Mouse (Mus musculus): ENCODE data around the gene Ppp2r3a. TPM values are rescaled to one million over a fixed set of nuclear protein-coding genes. Genes with fewer than 3 reads are reported as not detected.

Gene Ppp2r3a
- polyA plus RNA-seq, 1 experiment from 2014 or later, result 16.4 TPM

DNA sequence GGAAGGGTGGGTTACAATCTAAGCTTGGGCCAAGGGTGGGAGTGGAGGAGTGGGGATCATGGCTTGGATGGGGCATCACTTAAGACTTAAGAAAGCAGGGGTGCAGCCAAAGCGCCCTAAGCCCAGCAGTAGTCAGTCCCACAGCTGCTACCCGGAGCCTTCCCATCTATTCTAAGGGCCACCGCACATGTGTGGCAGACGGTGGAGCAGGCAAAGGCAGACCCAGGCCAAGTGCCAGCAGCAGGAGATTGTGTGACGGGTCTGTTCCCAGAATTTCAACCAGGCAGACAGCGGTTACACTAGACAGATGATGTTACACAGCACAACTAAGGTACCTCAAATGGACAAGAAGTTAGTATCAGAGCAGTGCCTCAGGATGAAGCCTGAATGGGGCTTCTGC lies 29.3 kb upstream of the Ppp2r3a start:
- no peak overlapping the region for H3K9ac ChIP-seq
- 0 out of 2 replicates have a peak, but pooled peaks cover 4% of the 10 kb centered on the region for H3K4me1 ChIP-seq
- no peak overlapping the region for H3K27ac ChIP-seq
- 92% methylated on average over 6 of the region's 6 CpGs for WGBS
- no peak for ATAC-seq (replicated peaks; ENCODE audit: low FRiP score)
- H3K4me2 ChIP-seq, result no peak overlapping the region
- no peaks in the 10 kb centered on the region for H3K9me3 ChIP-seq (replicated peaks)
- H3K27me3 ChIP-seq, result no peaks in the 10 kb centered on the region
- H3K36me3 ChIP-seq, result no peaks in the 10 kb centered on the region
- no peak overlapping the region for H3K4me3 ChIP-seq (replicated peaks)

DNA sequence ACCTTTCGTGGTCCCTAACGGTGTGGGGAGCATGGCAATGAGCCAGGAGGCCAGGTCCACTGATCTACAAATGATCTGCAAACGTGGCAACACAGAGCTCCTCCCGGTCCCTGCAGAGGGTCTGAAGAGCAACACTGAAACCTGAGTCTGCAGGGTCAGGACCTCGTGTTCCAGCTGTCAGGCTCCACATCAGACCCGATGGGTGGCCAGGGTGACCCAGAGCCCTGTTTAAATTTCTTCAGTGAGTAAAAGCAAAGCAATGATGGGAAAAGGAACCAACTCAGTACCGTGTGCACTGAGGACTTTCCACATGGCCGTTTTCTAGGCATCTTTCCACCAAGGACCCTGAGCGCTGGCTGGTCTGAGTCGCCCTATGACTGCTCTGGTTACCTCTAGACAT lies 28.6 kb upstream of the Ppp2r3a start:
- H3K4me1 ChIP-seq, result 0 out of 2 replicates have a peak, but pooled peaks cover 4% of the 10 kb centered on the region
- no peak overlapping the region for H3K4me2 ChIP-seq
- 33% methylated on average over 10 of the region's 10 CpGs for WGBS
- H3K9me3 ChIP-seq (replicated peaks), result no peaks in the 10 kb centered on the region
- H3K9ac ChIP-seq, result no peak overlapping the region
- ATAC-seq (replicated peaks; ENCODE audit: low FRiP score), result no peak
- H3K4me3 ChIP-seq (replicated peaks), result no peak overlapping the region
- H3K27ac ChIP-seq, result no peak overlapping the region
- H3K36me3 ChIP-seq, result no peaks in the 10 kb centered on the region
- H3K27me3 ChIP-seq, result no peaks in the 10 kb centered on the region

DNA sequence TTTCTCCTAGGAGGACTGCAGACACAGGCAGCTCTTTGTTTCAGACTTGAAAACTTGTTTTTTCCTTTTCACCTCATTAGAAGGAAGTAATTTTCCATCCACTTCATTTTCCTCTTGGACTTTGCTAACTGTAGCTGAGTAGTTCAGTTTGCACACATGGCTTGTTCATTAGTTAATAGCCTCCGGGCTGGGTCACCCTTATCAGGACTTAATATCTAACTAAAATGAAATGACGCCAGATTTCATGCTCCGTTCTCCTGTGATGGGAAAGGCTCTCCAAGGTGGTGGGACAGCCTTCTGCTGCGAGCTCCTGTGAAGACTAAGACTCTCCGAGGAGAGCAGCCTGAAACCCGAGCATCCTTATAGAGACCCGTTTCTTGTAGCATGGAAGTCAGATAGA lies 21.1 kb upstream of the Ppp2r3a start:
- ATAC-seq (replicated peaks; ENCODE audit: low FRiP score), result peak; percentile 72
- WGBS, result 52% methylated on average over 7 of the region's 7 CpGs
- peak overlapping the region; percentile 90 for H3K27ac ChIP-seq
- H3K9ac ChIP-seq, result no peak overlapping the region
- no peaks in the 10 kb centered on the region for H3K9me3 ChIP-seq (replicated peaks)
- no peaks in the 10 kb centered on the region for H3K27me3 ChIP-seq
- no peak overlapping the region for H3K4me2 ChIP-seq
- no peaks in the 10 kb centered on the region for H3K36me3 ChIP-seq
- H3K4me1 ChIP-seq, result peaks cover 2% of the 10 kb centered on the region; the same call in 1 of the 2 replicates
- no peak overlapping the region for H3K4me3 ChIP-seq (replicated peaks)

DNA sequence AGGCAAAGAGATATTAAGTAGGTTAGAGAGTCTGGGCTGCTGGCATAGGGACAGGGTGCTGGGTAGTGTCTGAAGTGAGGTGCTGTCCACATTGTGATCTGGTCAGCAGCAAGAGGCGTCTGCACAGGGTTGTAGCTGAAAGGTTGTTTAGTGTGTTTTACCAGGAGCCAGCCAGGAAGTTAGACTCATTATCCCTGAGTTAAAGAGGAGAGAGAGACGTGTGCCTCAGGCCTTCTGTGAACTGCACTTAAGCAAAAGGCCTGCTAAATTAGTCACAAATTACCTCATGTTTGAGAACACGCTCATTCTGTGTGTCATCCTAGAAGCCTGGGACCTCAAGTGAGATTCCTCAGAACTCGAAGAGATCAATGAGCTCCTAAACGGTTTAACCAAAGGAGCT lies 18.4 kb upstream of the Ppp2r3a start:
- Histone ChIP-seq H3K4me2 (no peak overlapping the region), H3K9me3 (replicated peaks) (no peaks in the 10 kb centered on the region), H3K4me3 (replicated peaks) (no peak overlapping the region), H3K27ac (no peak overlapping the region; the same call in 1 of the 2 replicates), H3K36me3 (no peaks in the 10 kb centered on the region), H3K4me1 (peaks cover 7% of the 10 kb centered on the region), H3K9ac (no peak overlapping the region), H3K27me3 (no peaks in the 10 kb centered on the region)
- WGBS, result 22% methylated on average over 5 of the region's 5 CpGs
- ATAC-seq (replicated peaks; ENCODE audit: low FRiP score), result no peak

DNA sequence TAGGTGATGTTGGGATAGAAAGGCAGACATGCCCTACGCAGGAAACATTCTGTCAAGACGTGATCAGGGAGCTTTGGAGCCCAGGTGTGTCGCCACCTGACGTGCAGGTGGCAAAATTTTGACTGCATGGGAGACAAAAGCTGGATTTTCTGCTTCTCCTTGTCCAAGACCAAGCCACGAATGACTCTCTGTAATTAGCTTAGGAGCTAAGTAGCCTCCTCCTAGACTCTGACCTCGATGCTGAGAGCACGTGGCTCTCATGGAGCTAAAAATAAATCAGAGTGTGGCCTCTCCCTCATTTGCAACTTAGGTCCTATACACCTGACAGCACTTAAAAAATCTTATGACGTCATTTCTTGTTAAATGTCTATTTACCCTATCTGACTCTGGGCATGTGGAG lies 14.4 kb upstream of the Ppp2r3a start:
- Histone ChIP-seq H3K4me2 (no peak overlapping the region), H3K4me3 (replicated peaks) (no peak overlapping the region), H3K4me1 (peaks cover 23% of the 10 kb centered on the region), H3K9ac (no peak overlapping the region), H3K27me3 (no peaks in the 10 kb centered on the region), H3K9me3 (replicated peaks) (no peaks in the 10 kb centered on the region), H3K36me3 (no peaks in the 10 kb centered on the region), H3K27ac (peak overlapping the region; percentile 83)
- 67% methylated on average over 8 of the region's 8 CpGs for WGBS
- 0 out of 2 replicates have a peak, but pooled peaks have one; percentile 4 for ATAC-seq (replicated peaks; ENCODE audit: low FRiP score)

DNA sequence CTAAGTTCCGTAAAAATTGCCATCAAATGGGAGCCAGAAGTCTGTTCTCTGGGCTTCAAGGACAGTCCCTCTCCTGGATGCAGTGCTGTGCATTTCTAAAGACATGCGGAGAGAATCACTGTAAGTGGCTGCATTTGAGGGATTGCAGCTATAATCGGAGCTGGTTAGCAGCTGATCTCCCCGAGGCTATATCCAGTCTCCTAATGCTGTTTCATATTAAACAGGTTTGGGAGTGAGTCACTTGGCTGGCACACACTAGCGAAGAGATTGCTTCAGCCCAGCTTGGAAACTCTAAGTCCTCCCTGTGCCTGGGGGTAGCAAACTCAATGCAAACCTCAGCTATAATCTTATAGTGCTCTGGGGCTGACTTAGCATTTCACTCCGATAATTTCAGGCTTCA lies 14.0 kb upstream of the Ppp2r3a start:
- no peak overlapping the region for H3K4me2 ChIP-seq
- no peak overlapping the region for H3K9ac ChIP-seq
- H3K27ac ChIP-seq, result peak overlapping the region; percentile 83
- H3K9me3 ChIP-seq (replicated peaks), result no peaks in the 10 kb centered on the region
- no peak overlapping the region for H3K4me3 ChIP-seq (replicated peaks)
- peaks cover 23% of the 10 kb centered on the region for H3K4me1 ChIP-seq
- ATAC-seq (replicated peaks; ENCODE audit: low FRiP score), result peak; percentile 52; the same call in 1 of the 2 replicates
- WGBS, result 58% methylated on average over 6 of the region's 6 CpGs
- no peaks in the 10 kb centered on the region for H3K27me3 ChIP-seq
- no peaks in the 10 kb centered on the region for H3K36me3 ChIP-seq

DNA sequence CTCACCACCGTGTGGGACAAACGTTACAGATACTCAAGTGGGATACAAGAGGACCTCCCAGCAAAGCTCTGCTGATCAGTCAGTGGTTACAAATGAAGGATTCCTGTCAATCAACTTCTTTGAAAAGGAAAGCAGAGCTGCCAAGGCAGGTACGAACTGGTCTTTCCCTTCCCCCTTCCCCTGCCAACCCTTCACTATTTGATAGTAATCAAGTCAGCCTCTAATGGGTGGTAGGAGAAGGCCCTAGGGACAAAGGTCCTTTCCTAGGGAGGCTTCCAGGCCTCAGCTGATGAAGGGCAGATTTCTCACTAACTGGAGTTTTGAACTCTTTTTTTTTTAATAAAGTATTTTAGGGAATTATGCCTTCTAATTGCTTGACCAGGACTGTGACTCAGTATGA lies 11.2 kb upstream of the Ppp2r3a start:
- H3K27ac ChIP-seq, result peak overlapping the region; percentile 67; the same call in 1 of the 2 replicates
- H3K4me2 ChIP-seq, result no peak overlapping the region
- H3K9ac ChIP-seq, result no peak overlapping the region
- H3K36me3 ChIP-seq, result no peaks in the 10 kb centered on the region
- no peaks in the 10 kb centered on the region for H3K27me3 ChIP-seq
- H3K4me1 ChIP-seq, result peaks cover 23% of the 10 kb centered on the region
- H3K4me3 ChIP-seq (replicated peaks), result no peak overlapping the region
- ATAC-seq (replicated peaks; ENCODE audit: low FRiP score), result no peak
- H3K9me3 ChIP-seq (replicated peaks), result no peaks in the 10 kb centered on the region
- WGBS, result 78% methylated on average over 3 of the region's 3 CpGs

DNA sequence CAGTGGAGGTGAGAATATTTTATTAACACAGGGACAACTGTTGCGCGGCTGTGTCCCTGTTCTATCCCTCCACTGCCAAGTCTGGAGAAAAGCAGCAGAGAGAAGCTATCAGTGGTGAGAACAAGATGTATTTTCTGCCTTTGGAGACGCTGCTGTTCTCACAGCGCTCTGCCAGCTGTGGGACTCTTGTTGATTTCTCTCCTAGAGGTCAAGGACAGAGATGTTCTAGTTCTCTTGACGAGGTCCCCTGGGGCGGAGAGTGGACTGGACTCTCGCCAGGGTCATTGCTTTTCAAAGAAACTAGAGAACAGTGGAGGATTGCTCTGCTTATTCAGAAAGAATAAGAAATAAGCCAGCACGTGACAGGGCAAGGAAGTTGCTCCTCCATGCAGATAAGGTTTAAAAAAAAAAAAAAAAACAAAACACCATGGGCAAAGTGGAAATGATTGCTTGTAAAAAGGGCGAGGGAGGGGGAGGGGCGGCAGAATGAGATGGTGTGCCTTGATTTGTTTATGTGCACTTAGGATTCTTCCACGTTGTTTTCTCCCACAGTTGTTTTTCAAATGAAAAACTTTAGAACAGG lies 10.5 kb upstream of the Ppp2r3a start:
- peak; percentile 30; the same call in 1 of the 2 replicates for ATAC-seq (replicated peaks; ENCODE audit: low FRiP score)
- Histone ChIP-seq H3K27me3 (no peaks in the 10 kb centered on the region), H3K4me2 (peak overlapping the region; percentile 37), H3K36me3 (no peaks in the 10 kb centered on the region), H3K27ac (peak overlapping the region; percentile 67), H3K9me3 (replicated peaks) (no peaks in the 10 kb centered on the region), H3K4me3 (replicated peaks) (no peak overlapping the region), H3K9ac (no peak overlapping the region), H3K4me1 (peaks cover 23% of the 10 kb centered on the region)
- WGBS, result 26% methylated on average over 11 of the region's 11 CpGs

DNA sequence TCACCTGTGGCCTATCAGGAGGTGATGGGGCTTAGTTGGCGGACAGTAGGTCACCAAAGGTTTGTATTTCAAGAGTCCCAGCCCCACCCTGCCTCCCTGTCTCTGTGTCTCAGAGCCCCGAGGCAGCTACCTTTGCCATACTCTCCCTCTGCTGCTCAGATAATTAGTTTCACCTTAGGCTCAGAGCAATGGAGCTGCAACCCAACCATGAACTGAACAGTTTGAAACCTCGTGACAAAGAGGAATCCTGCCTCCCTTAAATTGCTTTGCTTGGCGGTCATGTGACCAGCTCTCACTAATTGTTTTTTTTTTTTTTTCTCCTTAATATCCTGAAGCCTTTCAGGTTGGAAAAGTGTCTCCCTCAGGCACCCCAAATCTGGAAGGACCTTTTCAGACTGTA lies 9.8 kb upstream of the Ppp2r3a start:
- Histone ChIP-seq H3K9ac (no peak overlapping the region), H3K4me3 (replicated peaks) (no peak overlapping the region), H3K36me3 (no peaks in the 10 kb centered on the region), H3K9me3 (replicated peaks) (no peaks in the 10 kb centered on the region), H3K4me2 (no peak overlapping the region), H3K4me1 (peaks cover 23% of the 10 kb centered on the region), H3K27me3 (no peaks in the 10 kb centered on the region), H3K27ac (peak overlapping the region; percentile 56)
- WGBS, result 54% methylated on average over 4 of the region's 4 CpGs
- ATAC-seq (replicated peaks; ENCODE audit: low FRiP score), result peak; percentile 35; the same call in 1 of the 2 replicates

DNA sequence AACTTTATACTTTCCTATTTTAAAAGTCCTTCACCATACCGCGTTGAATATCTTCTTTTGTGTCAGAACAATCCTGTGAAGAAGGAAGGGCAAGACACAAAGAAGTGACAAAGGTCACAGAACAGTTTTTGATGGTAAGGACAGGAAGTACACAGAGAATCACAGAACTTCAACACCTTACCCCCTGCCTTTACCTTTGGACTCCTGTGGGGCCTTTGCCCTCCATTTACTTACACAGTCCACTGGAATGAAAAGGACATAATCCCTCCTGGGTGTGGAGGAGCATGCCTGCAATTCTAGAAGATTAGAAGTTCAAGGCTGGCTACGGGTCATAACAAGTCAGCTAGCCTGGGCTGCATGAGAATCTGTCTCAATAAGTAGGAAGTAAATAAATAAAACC lies 1.5 kb upstream of the Ppp2r3a start:
- Histone ChIP-seq H3K9ac (no peak overlapping the region), H3K4me1 (peaks cover 22% of the 10 kb centered on the region), H3K36me3 (no peaks in the 10 kb centered on the region), H3K4me3 (replicated peaks) (no peak overlapping the region), H3K27ac (no peak overlapping the region), H3K4me2 (no peak overlapping the region), H3K9me3 (replicated peaks) (no peaks in the 10 kb centered on the region), H3K27me3 (no peaks in the 10 kb centered on the region)
- ATAC-seq (replicated peaks; ENCODE audit: low FRiP score), result no peak
- 74% methylated on average over 3 of the region's 3 CpGs for WGBS

DNA sequence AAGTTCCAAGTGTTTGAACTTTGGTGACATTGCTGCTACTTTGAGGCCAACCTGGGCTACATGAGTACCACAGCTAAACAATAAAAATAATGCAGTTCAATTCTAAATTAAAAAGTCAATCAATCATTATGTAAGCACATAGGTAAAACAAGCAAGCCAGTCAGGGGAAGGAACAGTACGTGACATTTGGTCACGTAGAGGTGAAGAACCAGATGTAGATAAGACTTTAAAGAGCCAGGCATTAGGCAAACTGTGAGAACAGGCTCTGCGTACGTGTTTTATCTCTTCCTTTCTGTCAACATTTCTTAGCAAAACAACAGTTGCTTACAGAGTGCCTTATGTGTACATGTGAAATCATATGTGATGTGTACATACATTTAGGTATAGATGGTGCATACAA lies 946 bp upstream of the Ppp2r3a start:
- ATAC-seq (replicated peaks; ENCODE audit: low FRiP score), result no peak
- no peaks in the 10 kb centered on the region for H3K9me3 ChIP-seq (replicated peaks)
- H3K4me3 ChIP-seq (replicated peaks), result no peak overlapping the region
- WGBS, result 48% methylated on average over 4 of the region's 4 CpGs
- H3K9ac ChIP-seq, result no peak overlapping the region
- no peak overlapping the region for H3K4me2 ChIP-seq
- H3K27me3 ChIP-seq, result no peaks in the 10 kb centered on the region
- no peaks in the 10 kb centered on the region for H3K36me3 ChIP-seq
- peaks cover 26% of the 10 kb centered on the region for H3K4me1 ChIP-seq
- no peak overlapping the region for H3K27ac ChIP-seq

DNA sequence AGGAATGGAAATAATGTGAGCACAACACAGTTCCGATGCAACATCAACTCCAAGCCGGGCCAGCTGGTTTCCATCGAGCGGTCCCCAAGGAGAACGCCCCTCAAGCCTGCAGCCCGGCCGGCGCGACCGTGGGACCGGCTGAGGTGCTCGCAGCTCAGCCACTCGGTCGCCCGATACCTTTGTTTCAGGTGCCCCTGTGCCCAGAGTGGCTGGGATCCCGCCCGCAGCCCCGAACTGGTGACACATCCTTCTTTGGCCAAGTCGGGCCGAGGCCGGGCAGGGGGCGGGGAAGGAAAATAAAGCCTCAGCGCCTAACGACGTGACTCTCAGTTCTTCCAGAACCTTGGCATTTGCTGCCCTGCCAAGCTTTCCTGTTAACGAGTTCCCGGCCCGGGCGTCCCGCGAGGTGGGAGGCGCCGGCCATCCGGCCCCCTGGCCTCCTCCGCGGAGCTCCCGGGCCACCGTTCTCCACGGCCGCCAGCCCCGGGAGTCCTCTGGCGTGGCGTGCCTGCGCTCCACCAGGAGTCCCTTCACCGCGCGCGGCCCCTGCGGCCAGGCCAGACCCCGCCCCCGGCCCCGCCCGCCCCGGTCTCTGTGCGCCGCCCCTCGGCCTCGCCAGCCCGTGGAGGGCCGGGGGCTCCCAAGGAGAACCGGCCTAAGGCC lies 483 bp downstream of the Ppp2r3a start:
- Histone ChIP-seq H3K27me3 (no peaks in the 10 kb centered on the region), H3K9me3 (replicated peaks) (no peaks in the 10 kb centered on the region), H3K4me3 (replicated peaks) (peak overlapping the region; percentile 89), H3K27ac (peak overlapping the region; percentile 98), H3K9ac (peak overlapping the region; percentile 87), H3K36me3 (no peaks in the 10 kb centered on the region), H3K4me2 (peak overlapping the region; percentile 70), H3K4me1 (peaks cover 27% of the 10 kb centered on the region)
- peak; percentile 98 for ATAC-seq (replicated peaks; ENCODE audit: low FRiP score)
- under 1% methylated on average over 52 of the region's 61 CpGs for WGBS
